Mouse (Mus musculus): ENCODE measurements around the gene Gas2l2. TPM values are rescaled to one million over a fixed set of nuclear protein-coding genes. Genes with fewer than 3 reads are reported as not detected.
A peak's percentile ranks its signal among the peaks of the same experiment; 100 is the strongest.

Gas2l2 gene
- total and polyA plus RNA-seq, 2 experiments: not detected

DNA sequence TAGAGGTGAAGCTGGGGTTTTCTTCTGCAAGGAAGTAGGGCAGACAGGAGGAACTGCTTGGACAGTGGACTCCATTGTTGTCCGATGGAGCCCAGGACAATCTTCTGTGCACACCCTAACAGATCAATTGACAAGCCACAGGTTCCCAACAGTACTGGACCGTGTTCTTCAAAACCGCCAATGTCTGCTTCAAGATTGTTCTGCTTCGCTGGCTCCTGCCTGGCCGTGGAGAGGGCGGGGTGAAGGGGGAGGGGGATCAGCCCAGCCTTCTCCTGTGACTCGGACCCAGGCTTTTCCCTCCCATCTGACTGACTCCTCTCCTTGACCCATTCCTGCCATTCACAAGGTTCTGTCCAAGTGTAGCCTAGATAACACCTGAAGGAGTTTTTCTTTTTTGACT lies 28.0 kb upstream of the Gas2l2 start:
- H3K79me2 ChIP-seq (ENCODE audit: control insufficient read depth, insufficient read depth, low read length): no peaks in the 10 kb centered on the region
- H3K27ac ChIP-seq (replicated peaks; ENCODE audit: insufficient read depth, low read depth, low read length): no peak overlapping the region
- no peaks in the 10 kb centered on the region for H3K4me1 ChIP-seq (ENCODE audit: control insufficient read depth, insufficient read depth, low read length)
- TF ChIP-seq POLR2A (IDR thresholded peaks at IDR 0.05; ENCODE audit: extremely low read depth, insufficient read depth, low read length): no peak
- no peak for TF ChIP-seq CTCF (IDR thresholded peaks at IDR 0.05; ENCODE audit: low read depth, low read length)
- H3K27me3 ChIP-seq (ENCODE audit: control insufficient read depth, insufficient read depth, low read length): no peaks in the 10 kb centered on the region
- no peak for DNase-seq (ENCODE audit: extremely low read depth, low read depth, low spot score)
- WGBS: 71% methylated on average over 7 of the region's 7 CpGs
- H3K9ac ChIP-seq (ENCODE audit: low read depth, low read length): no peak overlapping the region
- H3K36me3 ChIP-seq (ENCODE audit: control insufficient read depth, insufficient read depth, low read length): no peaks in the 10 kb centered on the region
- H3K4me3 ChIP-seq (ENCODE audit: insufficient read depth, low read depth, low read length): no peak overlapping the region

GRCm38 (mm10) chr11:83455608-83456007 lies 26.4 kb upstream of the Gas2l2 start:
- TF ChIP-seq POLR2A (IDR thresholded peaks at IDR 0.05; ENCODE audit: extremely low read depth, insufficient read depth, low read length): no peak
- TF ChIP-seq CTCF (IDR thresholded peaks at IDR 0.05; ENCODE audit: low read depth, low read length): no peak
- H3K4me1 ChIP-seq (ENCODE audit: control insufficient read depth, insufficient read depth, low read length): no peaks in the 10 kb centered on the region
- no peaks in the 10 kb centered on the region for H3K36me3 ChIP-seq (ENCODE audit: control insufficient read depth, insufficient read depth, low read length)
- H3K79me2 ChIP-seq (ENCODE audit: control insufficient read depth, insufficient read depth, low read length): no peaks in the 10 kb centered on the region
- 89% methylated on average over 3 of the region's 3 CpGs for WGBS
- no peak overlapping the region for H3K9ac ChIP-seq (ENCODE audit: low read depth, low read length)
- H3K27ac ChIP-seq (replicated peaks; ENCODE audit: insufficient read depth, low read depth, low read length): no peak overlapping the region
- H3K27me3 ChIP-seq (ENCODE audit: control insufficient read depth, insufficient read depth, low read length): no peaks in the 10 kb centered on the region
- H3K4me3 ChIP-seq (ENCODE audit: insufficient read depth, low read depth, low read length): no peak overlapping the region
- no peak for DNase-seq (ENCODE audit: extremely low read depth, low read depth, low spot score)

- 28% methylated on average over 4 of the region's 4 CpGs for WGBS
- Histone ChIP-seq H3K9ac (ENCODE audit: low read depth, low read length) (no peak overlapping the region), H3K27ac (replicated peaks; ENCODE audit: insufficient read depth, low read depth, low read length) (no peak overlapping the region), H3K4me1 (ENCODE audit: control insufficient read depth, insufficient read depth, low read length) (no peaks in the 10 kb centered on the region), H3K36me3 (ENCODE audit: control insufficient read depth, insufficient read depth, low read length) (no peaks in the 10 kb centered on the region), H3K27me3 (ENCODE audit: control insufficient read depth, insufficient read depth, low read length) (no peaks in the 10 kb centered on the region), H3K4me3 (ENCODE audit: insufficient read depth, low read depth, low read length) (no peak overlapping the region), H3K79me2 (ENCODE audit: control insufficient read depth, insufficient read depth, low read length) (no peaks in the 10 kb centered on the region)
- DNase-seq (ENCODE audit: extremely low read depth, low read depth, low spot score): no peak
- no peak for TF ChIP-seq POLR2A (IDR thresholded peaks at IDR 0.05; ENCODE audit: extremely low read depth, insufficient read depth, low read length)
- TF ChIP-seq CTCF (IDR thresholded peaks at IDR 0.05; ENCODE audit: low read depth, low read length): no peak
These were observed 25.3 kb upstream of the Gas2l2 start for GRCm38 (mm10) chr11:83454548-83454947.

DNA sequence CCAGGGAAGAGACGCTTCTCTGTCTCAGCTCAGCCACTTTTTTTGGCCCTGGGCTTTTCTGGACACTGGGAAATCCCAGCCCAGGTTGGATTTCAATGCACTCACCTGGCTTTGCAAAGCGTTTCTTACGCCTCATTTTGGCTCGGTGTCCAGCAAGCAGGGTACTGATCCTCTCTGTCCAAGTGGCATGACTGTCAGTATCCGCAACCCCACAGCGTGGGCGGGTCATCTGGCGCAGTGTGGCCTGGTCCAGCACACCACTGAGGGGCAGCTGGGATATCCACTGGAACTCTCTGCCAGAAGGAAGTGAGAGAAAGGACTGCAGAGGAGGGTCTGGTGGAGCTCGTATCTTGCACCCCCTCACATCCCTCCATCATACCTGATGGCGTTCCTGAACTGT lies 22.0 kb upstream of the Gas2l2 start:
- DNase-seq (ENCODE audit: extremely low read depth, low read depth, low spot score): no peak
- no peak overlapping the region for H3K27ac ChIP-seq (replicated peaks; ENCODE audit: insufficient read depth, low read depth, low read length)
- H3K27me3 ChIP-seq (ENCODE audit: control insufficient read depth, insufficient read depth, low read length): no peaks in the 10 kb centered on the region
- H3K4me1 ChIP-seq (ENCODE audit: control insufficient read depth, insufficient read depth, low read length): peaks cover 3% of the 10 kb centered on the region; the same call in 1 of the 2 replicates
- TF ChIP-seq POLR2A (IDR thresholded peaks at IDR 0.05; ENCODE audit: extremely low read depth, insufficient read depth, low read length) (no peak), CTCF (IDR thresholded peaks at IDR 0.05; ENCODE audit: low read depth, low read length) (no peak)
- 87% methylated on average over 10 of the region's 10 CpGs for WGBS
- H3K4me3 ChIP-seq (ENCODE audit: insufficient read depth, low read depth, low read length): no peak overlapping the region
- H3K9ac ChIP-seq (ENCODE audit: low read depth, low read length): no peak overlapping the region
- no peaks in the 10 kb centered on the region for H3K36me3 ChIP-seq (ENCODE audit: control insufficient read depth, insufficient read depth, low read length)
- no peaks in the 10 kb centered on the region for H3K79me2 ChIP-seq (ENCODE audit: control insufficient read depth, insufficient read depth, low read length)

- peak; percentile 47 for DNase-seq (ENCODE audit: extremely low read depth, low read depth, low spot score)
- WGBS: 15% methylated on average over 1 of the region's 1 CpGs
- Histone ChIP-seq H3K27ac (replicated peaks; ENCODE audit: insufficient read depth, low read depth, low read length) (no peak overlapping the region), H3K27me3 (ENCODE audit: control insufficient read depth, insufficient read depth, low read length) (no peaks in the 10 kb centered on the region), H3K4me1 (ENCODE audit: control insufficient read depth, insufficient read depth, low read length) (peaks cover 3% of the 10 kb centered on the region; the same call in 1 of the 2 replicates), H3K4me3 (ENCODE audit: insufficient read depth, low read depth, low read length) (no peak overlapping the region), H3K36me3 (ENCODE audit: control insufficient read depth, insufficient read depth, low read length) (no peaks in the 10 kb centered on the region), H3K79me2 (ENCODE audit: control insufficient read depth, insufficient read depth, low read length) (no peaks in the 10 kb centered on the region), H3K9ac (ENCODE audit: low read depth, low read length) (no peak overlapping the region)
- TF ChIP-seq POLR2A (IDR thresholded peaks at IDR 0.05; ENCODE audit: extremely low read depth, insufficient read depth, low read length) (no peak), CTCF (IDR thresholded peaks at IDR 0.05; ENCODE audit: low read depth, low read length) (no peak)
These were observed 21.3 kb upstream of the Gas2l2 start for GRCm38 (mm10) chr11:83450550-83450949.

DNA sequence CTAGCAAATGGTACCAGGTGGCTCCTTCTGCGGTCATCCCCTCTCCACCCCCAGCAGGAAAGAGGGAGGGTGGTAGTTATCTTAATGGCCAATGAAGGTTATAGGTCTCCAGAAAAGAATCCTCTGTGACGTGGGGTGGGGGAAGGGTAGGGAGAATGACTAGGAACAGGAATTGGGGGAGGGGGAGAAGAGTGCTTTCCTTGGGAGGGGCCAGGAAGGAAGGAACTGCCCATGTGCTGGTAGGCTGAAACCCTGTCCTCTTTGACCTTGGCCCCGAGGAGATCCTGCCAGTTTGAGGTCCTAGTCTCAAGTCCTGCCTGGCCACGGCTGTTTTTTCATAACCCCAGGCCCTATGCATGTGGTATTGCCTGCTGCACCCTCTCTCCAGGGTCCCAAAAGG lies 20.0 kb upstream of the Gas2l2 start:
- H3K4me3 ChIP-seq (ENCODE audit: insufficient read depth, low read depth, low read length): no peak overlapping the region
- no peak for TF ChIP-seq CTCF (IDR thresholded peaks at IDR 0.05; ENCODE audit: low read depth, low read length)
- TF ChIP-seq POLR2A (IDR thresholded peaks at IDR 0.05; ENCODE audit: extremely low read depth, insufficient read depth, low read length): no peak
- H3K27ac ChIP-seq (replicated peaks; ENCODE audit: insufficient read depth, low read depth, low read length): no peak overlapping the region
- 65% methylated on average over 4 of the region's 4 CpGs for WGBS
- no peaks in the 10 kb centered on the region for H3K79me2 ChIP-seq (ENCODE audit: control insufficient read depth, insufficient read depth, low read length)
- no peak for DNase-seq (ENCODE audit: extremely low read depth, low read depth, low spot score)
- H3K36me3 ChIP-seq (ENCODE audit: control insufficient read depth, insufficient read depth, low read length): no peaks in the 10 kb centered on the region
- peaks cover 3% of the 10 kb centered on the region; the same call in 1 of the 2 replicates for H3K4me1 ChIP-seq (ENCODE audit: control insufficient read depth, insufficient read depth, low read length)
- no peaks in the 10 kb centered on the region for H3K27me3 ChIP-seq (ENCODE audit: control insufficient read depth, insufficient read depth, low read length)
- no peak overlapping the region for H3K9ac ChIP-seq (ENCODE audit: low read depth, low read length)

Measured in liver, adult 2 months (tissue).